Comparison of ENCODE assay signal across 27 mouse cellular contexts in genomic region chr14:34566530-34566929, GRCm38 (mm10). TPM values are rescaled to one million over a fixed set of nuclear protein-coding genes. Genes with fewer than 3 reads are reported as not detected.
A peak's percentile ranks its signal among the peaks of the same experiment; 100 is the strongest.
DNase-seq lines count a peak whose midpoint lies in the region; ATAC-seq and TF ChIP-seq lines count a peak whose summit lies in the region.
"Had no signal": no experiment of that assay in that cellular context is flagged by ENCODE, and none has a peak within 500 bp of the region (broad histone marks: within the 10 kb centered on the region; RNA-seq: fewer than 3 reads in every experiment).

No protein-coding gene starts in this region.

- TF ChIP-seq CTCF in gastrocnemius, adult 2 months (IDR thresholded peaks at IDR 0.05), result no peak
- TF ChIP-seq CTCF in stomach, postnatal 0 days (IDR thresholded peaks at IDR 0.05; ENCODE audit: low read depth), result no peak

- DNase-seq in gastrocnemius, adult 2 months, result no peak
- DNase-seq in gastrocnemius, postnatal 10 days, result no peak
- DNase-seq in heart, embryonic 10.5 days (ENCODE audit: low spot score), result no peak
- DNase-seq in heart, postnatal 36 days, result no peak
- no peak for DNase-seq in heart, postnatal 14 days
- DNase-seq in stomach, postnatal 0 days (ENCODE audit: low spot score), result no peak
- DNase-seq: cerebellum, adult 11 months; cerebellum, adult 8-10 months; embryo, embryonic 11 days; kidney, adult 8-10 months had no signal

- no peaks in the 10 kb centered on the region for H3K27me3 ChIP-seq in heart, embryonic 10.5 days (ENCODE audit: insufficient read depth, poor library complexity, severe bottlenecking)
- H3K27me3 ChIP-seq in heart, embryonic 14.5 days (ENCODE audit: control insufficient read depth, insufficient read depth, low read length), result no peaks in the 10 kb centered on the region
- H3K27me3 ChIP-seq in heart, embryonic 16.5 days (ENCODE audit: control insufficient read depth, insufficient read depth, low read length), result no peaks in the 10 kb centered on the region
- H3K27me3 ChIP-seq in stomach, postnatal 0 days (ENCODE audit: control insufficient read depth, insufficient read depth, low read length), result no peaks in the 10 kb centered on the region

- H3K4me2 ChIP-seq in heart, embryonic 14.5 days (ENCODE audit: low read length), result no peak overlapping the region
- no peak overlapping the region for H3K4me2 ChIP-seq in heart, embryonic 16.5 days (ENCODE audit: low read depth, low read length)
- H3K4me2 ChIP-seq in stomach, postnatal 0 days (replicated peaks; ENCODE audit: low read depth), result no peak overlapping the region
- H3K4me2 ChIP-seq: embryonic facial prominence, embryonic 12.5 days; forebrain, embryonic 12.5 days; hindbrain, embryonic 14.5 days had no signal

- WGBS in heart, embryonic 10.5 days, result 87% methylated on average over 7 of the region's 7 CpGs
- WGBS in heart, embryonic 14.5 days, result 84% methylated on average over 7 of the region's 7 CpGs
- WGBS in heart, embryonic 16.5 days, result 88% methylated on average over 7 of the region's 7 CpGs
- WGBS in stomach, postnatal 0 days, result 88% methylated on average over 7 of the region's 7 CpGs

- no peak for ATAC-seq in heart, embryonic 14.5 days (ENCODE audit: insufficient number of reproducible peaks, insufficient read depth, low FRiP score, low read depth)
- ATAC-seq in heart, embryonic 16.5 days (replicated peaks; ENCODE audit: extremely low read depth, insufficient read depth, low FRiP score), result no peak
- no peak for ATAC-seq in stomach, postnatal 0 days (ENCODE audit: low FRiP score, low TSS enrichment)

- H3K4me1 ChIP-seq in heart, embryonic 10.5 days, result peaks cover 77% of the 10 kb centered on the region
- H3K4me1 ChIP-seq in heart, embryonic 14.5 days (ENCODE audit: control insufficient read depth in 2 of 2, insufficient read depth in 2 of 2, low read length in 2 of 2), result peaks cover 60 to 88% of the 10 kb centered on the region in 2 experiments
- H3K4me1 ChIP-seq in heart, embryonic 16.5 days (ENCODE audit: control insufficient read depth, insufficient read depth, low read length), result peaks cover 78% of the 10 kb centered on the region
- H3K4me1 ChIP-seq in stomach, postnatal 0 days (replicated peaks; ENCODE audit: control insufficient read depth, insufficient read depth), result 0 out of 2 replicates have a peak, but pooled peaks cover 3% of the 10 kb centered on the region

- H3K4me3 ChIP-seq in gastrocnemius, adult 2 months, result peak overlapping the region; percentile 33
- H3K4me3 ChIP-seq in heart, embryonic 10.5 days, result no peak overlapping the region
- H3K4me3 ChIP-seq in heart, embryonic 14.5 days (ENCODE audit: control insufficient read depth in 1 of 2, insufficient read depth in 1 of 2, low read depth in 1 of 2, low read length in 2 of 2), result no peak overlapping the region
- H3K4me3 ChIP-seq in heart, embryonic 16.5 days (ENCODE audit: low read length), result no peak overlapping the region
- no peak overlapping the region for H3K4me3 ChIP-seq in stomach, postnatal 0 days (ENCODE audit: low read depth, low read length)
- H3K4me3 ChIP-seq: embryonic facial prominence, embryonic 12.5 days; forebrain, embryonic 12.5 days; hindbrain, embryonic 10.5 days had no signal

- no peaks in the 10 kb centered on the region for H3K9me3 ChIP-seq in heart, embryonic 10.5 days
- H3K9me3 ChIP-seq in heart, embryonic 14.5 days (ENCODE audit: control insufficient read depth, low read length), result no peaks in the 10 kb centered on the region
- H3K9me3 ChIP-seq in heart, embryonic 16.5 days (replicated peaks; ENCODE audit: control insufficient read depth, low read length), result no peaks in the 10 kb centered on the region
- H3K9me3 ChIP-seq in stomach, postnatal 0 days (ENCODE audit: control insufficient read depth, low read length), result no peaks in the 10 kb centered on the region
- H3K9me3 ChIP-seq: embryonic facial prominence, embryonic 12.5 days; forebrain, embryonic 12.5 days; hindbrain, embryonic 10.5 days had no signal

- TF ChIP-seq EP300 in stomach, postnatal 0 days (optimal IDR thresholded peaks at IDR 0.05), result no peak

- H3K27ac ChIP-seq in gastrocnemius, adult 2 months, result peak overlapping the region; percentile 82
- H3K27ac ChIP-seq in heart, embryonic 10.5 days, result peak overlapping the region; percentile 56; the same call in 1 of the 2 replicates
- peak overlapping the region in 1 of 2 experiments; percentile 53; a peak in 2 of 4 replicates for H3K27ac ChIP-seq in heart, embryonic 14.5 days (replicated peaks in 1 of 2; ENCODE audit: control insufficient read depth in 1 of 2, insufficient read depth in 1 of 2, low read depth in 2 of 2, low read length in 2 of 2)
- peak overlapping the region; percentile 71 for H3K27ac ChIP-seq in heart, embryonic 16.5 days (ENCODE audit: low read length)
- no peak overlapping the region for H3K27ac ChIP-seq in stomach, postnatal 0 days (replicated peaks)
- H3K27ac ChIP-seq: embryonic facial prominence, embryonic 12.5 days; forebrain, embryonic 12.5 days; hindbrain, embryonic 14.5 days; kidney, postnatal 0 days had no signal

- peak overlapping the region; percentile 51 for H3K9ac ChIP-seq in heart, embryonic 14.5 days (ENCODE audit: low read length)
- no peak overlapping the region for H3K9ac ChIP-seq in heart, embryonic 16.5 days (ENCODE audit: low read length)
- H3K9ac ChIP-seq in stomach, postnatal 0 days (ENCODE audit: low read length), result no peak overlapping the region
- H3K9ac ChIP-seq: embryonic facial prominence, embryonic 12.5 days; forebrain, embryonic 12.5 days; hindbrain, embryonic 14.5 days had no signal

- peaks cover 12% of the 10 kb centered on the region; the same call in 1 of the 2 replicates for H3K36me3 ChIP-seq in heart, embryonic 10.5 days
- peaks cover 30% of the 10 kb centered on the region for H3K36me3 ChIP-seq in heart, embryonic 14.5 days (ENCODE audit: control insufficient read depth, insufficient read depth, low read length)
- H3K36me3 ChIP-seq in heart, embryonic 16.5 days (ENCODE audit: control insufficient read depth, insufficient read depth), result 0 out of 2 replicates have a peak, but pooled peaks cover 4% of the 10 kb centered on the region
- H3K36me3 ChIP-seq in stomach, postnatal 0 days (ENCODE audit: control insufficient read depth, insufficient read depth, low read length), result no peaks in the 10 kb centered on the region
- H3K36me3 ChIP-seq: embryonic facial prominence, embryonic 12.5 days; forebrain, embryonic 12.5 days; hindbrain, embryonic 10.5 days had no signal

- intact Hi-C loops in gastrocnemius, adult 2 months (cut with DNase I), result no loop called here
- intact Hi-C loops in heart, postnatal 36 days (cut with DNase I), result loop anchor here (5.0 kb wide), 2 partner anchors 109 to 194 kb away; partner anchors contain the start of gene Sncg
- intact Hi-C loops in heart, postnatal 14 days (cut with DNase I), result loop anchor here (5.0 kb wide), 1 partner anchor 194 kb away; the partner anchor contains the start of gene Sncg

RNA-seq across cellular contexts. Expression of gene Ldb3, which starts 22.0 kb away (rescaled TPM):
- total RNA-seq in gastrocnemius, adult 2 months (2021), result 1,000 to 10,000 TPM; 1,886 to 2,548 TPM
- total RNA-seq in gastrocnemius, postnatal 10 days (2021), result 1,000 to 10,000 TPM; 1,336 to 1,359 TPM
- 136 and 219 TPM in 2 replicates for polyA plus RNA-seq in heart, embryonic 10.5 days (2016; fragmentation: Nextera tagmentation; extraction: Ambion mirVana)
- total RNA-seq in heart, postnatal 36 days (2021), result 100 to 1,000 TPM; 988 to 990 TPM
- 301 and 314 TPM in 2 replicates for polyA plus RNA-seq in heart, embryonic 14.5 days (2014; fragmentation: Nextera tagmentation; extraction: Ambion mirVana)
- total RNA-seq in heart, postnatal 14 days (2021), result 100 to 1,000 TPM; 877 to 926 TPM
- polyA plus RNA-seq in heart, embryonic 16.5 days (2015; fragmentation: Nextera tagmentation; extraction: Ambion mirVana), result 356 and 369 TPM in 2 replicates
- polyA plus RNA-seq in stomach, postnatal 0 days (2015; fragmentation: Nextera tagmentation; extraction: Ambion mirVana), result 1.6 and 1.7 TPM in 2 replicates
- total RNA-seq: common myeloid progenitor, adult 5-6 weeks; MEL had no signal

RNA-seq across cellular contexts. Expression of gene Opn4, which starts 33.4 kb away (rescaled TPM):
- not detected for total RNA-seq in gastrocnemius, adult 2 months (2021)
- not detected for total RNA-seq in gastrocnemius, postnatal 10 days (2021)
- 4.1 and 5.9 TPM in 2 replicates for polyA plus RNA-seq in heart, embryonic 10.5 days (2016; fragmentation: Nextera tagmentation; extraction: Ambion mirVana)
- total RNA-seq in heart, postnatal 36 days (2021), result 1 to 10 TPM; 2.2 to 3.1 TPM
- polyA plus RNA-seq in heart, embryonic 14.5 days (2014; fragmentation: Nextera tagmentation; extraction: Ambion mirVana), result 5.0 and 5.2 TPM in 2 replicates
- 1 to 10 TPM; 2.2 to 2.3 TPM for total RNA-seq in heart, postnatal 14 days (2021)
- polyA plus RNA-seq in heart, embryonic 16.5 days (2015; fragmentation: Nextera tagmentation; extraction: Ambion mirVana), result 6.8 and 8.5 TPM in 2 replicates
- polyA plus RNA-seq in stomach, postnatal 0 days (2015; fragmentation: Nextera tagmentation; extraction: Ambion mirVana), result not detected in 2 replicates
- total RNA-seq: adrenal gland, postnatal 10 days; adrenal gland, postnatal 4 days; common myeloid progenitor, adult 5-6 weeks; MEL had no signal
- polyA plus RNA-seq: brain, embryonic 14.5 days; C2C12; forebrain, embryonic 16.5 days; hindbrain, embryonic 10.5 days; hindbrain, embryonic 14.5 days had no signal

RNA-seq across cellular contexts. Expression of gene 9230112D13Rik, which starts 43.9 kb away (rescaled TPM):
- total RNA-seq in gastrocnemius, adult 2 months (2021), result not detected
- total RNA-seq in gastrocnemius, postnatal 10 days (2021), result not detected
- not detected in 2 replicates for polyA plus RNA-seq in heart, embryonic 10.5 days (2016; fragmentation: Nextera tagmentation; extraction: Ambion mirVana)
- total RNA-seq in heart, postnatal 36 days (2021), result not detected
- not detected in 2 replicates for polyA plus RNA-seq in heart, embryonic 14.5 days (2014; fragmentation: Nextera tagmentation; extraction: Ambion mirVana)
- total RNA-seq in heart, postnatal 14 days (2021), result not detected
- not detected in 2 replicates for polyA plus RNA-seq in heart, embryonic 16.5 days (2015; fragmentation: Nextera tagmentation; extraction: Ambion mirVana)
- not detected in 2 replicates for polyA plus RNA-seq in stomach, postnatal 0 days (2015; fragmentation: Nextera tagmentation; extraction: Ambion mirVana)
- total RNA-seq: adrenal gland, postnatal 10 days; adrenal gland, postnatal 4 days; common myeloid progenitor, adult 5-6 weeks; gastrocnemius, postnatal 4 days; MEL had no signal
- polyA plus RNA-seq: brain, embryonic 14.5 days; C2C12; embryonic facial prominence, embryonic 12.5 days; forebrain, embryonic 12.5 days; forebrain, embryonic 16.5 days; frontal cortex, adult 2 months; hindbrain, embryonic 10.5 days; hindbrain, embryonic 14.5 days; intestine, embryonic 16.5 days; kidney, postnatal 0 days had no signal
